In the genomic region with DNA sequence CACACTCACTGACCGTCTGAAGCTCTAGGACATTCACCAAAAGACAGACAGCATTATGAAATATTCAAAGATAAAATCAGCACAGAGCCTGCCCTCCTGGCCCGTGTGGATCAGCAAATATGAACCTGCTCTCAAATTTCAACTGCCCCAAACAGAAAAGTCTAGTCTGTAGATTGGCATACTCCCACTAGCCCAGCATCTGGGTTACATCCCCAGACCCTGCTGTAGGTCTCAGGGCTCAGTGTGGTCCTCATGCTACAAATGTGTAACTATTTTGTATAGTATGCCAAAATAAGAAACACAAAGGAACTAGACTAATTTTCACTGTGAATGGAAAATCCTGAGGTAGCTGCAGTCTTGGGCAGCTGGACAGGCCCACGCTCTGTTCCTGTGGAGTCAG, we compare ENCODE assay signal across 32 mouse cellular contexts. TPM values are rescaled to one million over a fixed set of nuclear protein-coding genes. Genes with fewer than 3 reads are reported as not detected.
"Had no signal": no experiment of that assay in that cellular context is flagged by ENCODE, and none has a peak within 500 bp of the region (broad histone marks: within the 10 kb centered on the region; RNA-seq: fewer than 3 reads in every experiment).

No protein-coding gene starts in this region.

- ATAC-seq: hindbrain, embryonic 16.5 days; hindbrain, postnatal 0 days; inflammation-experienced regulatory T-cells, adult 6 months; intestine, embryonic 15.5 days; intestine, embryonic 16.5 days; intestine, postnatal 0 days had no signal

- H3K27ac ChIP-seq: heart, adult 2 months; heart, embryonic 10.5 days; heart, embryonic 13.5 days; heart, embryonic 15.5 days; hindbrain, embryonic 10.5 days; hindbrain, embryonic 12.5 days; hindbrain, embryonic 13.5 days; hindbrain, embryonic 14.5 days; hindbrain, embryonic 15.5 days; hindbrain, postnatal 0 days; intestine, embryonic 15.5 days; kidney, postnatal 0 days; layer of hippocampus, adult 2 months; left cerebral cortex, adult 2 months had no signal

- H3K4me3 ChIP-seq: heart, adult 2 months; heart, embryonic 10.5 days; heart, embryonic 13.5 days; heart, embryonic 15.5 days; hindbrain, embryonic 10.5 days; hindbrain, embryonic 12.5 days; hindbrain, embryonic 13.5 days; hindbrain, embryonic 15.5 days; intestine, embryonic 15.5 days; layer of hippocampus, adult 2 months; left cerebral cortex, adult 2 months had no signal

- H3K9me3 ChIP-seq: heart, embryonic 10.5 days; heart, embryonic 13.5 days; heart, embryonic 15.5 days; hindbrain, embryonic 10.5 days; hindbrain, embryonic 12.5 days; hindbrain, embryonic 13.5 days; hindbrain, embryonic 15.5 days; intestine, embryonic 15.5 days had no signal

- H3K9ac ChIP-seq: heart, embryonic 13.5 days; heart, embryonic 15.5 days; hindbrain, embryonic 12.5 days; hindbrain, embryonic 13.5 days; hindbrain, embryonic 14.5 days; hindbrain, embryonic 15.5 days; intestine, embryonic 15.5 days had no signal

- DNase-seq: heart, adult 2 months; heart, postnatal 10 days; heart, postnatal 14 days; heart, postnatal 36 days; heart, postnatal 4 days; kidney, adult 11 months; kidney, adult 2 months; kidney, adult 8-10 months; kidney, adult 9 months; kidney, postnatal 10 days; kidney, postnatal 14 days; kidney, postnatal 36 days; layer of hippocampus, adult 9-11 months; layer of hippocampus, postnatal 36 days had no signal

- H3K4me1 ChIP-seq: heart, embryonic 10.5 days; heart, embryonic 13.5 days; heart, embryonic 15.5 days; hindbrain, embryonic 10.5 days; hindbrain, embryonic 12.5 days; hindbrain, embryonic 13.5 days; hindbrain, embryonic 15.5 days; intestine, embryonic 15.5 days had no signal

- H3K36me3 ChIP-seq: heart, embryonic 10.5 days; heart, embryonic 13.5 days; heart, embryonic 15.5 days; hindbrain, embryonic 10.5 days; hindbrain, embryonic 12.5 days; hindbrain, embryonic 13.5 days; hindbrain, embryonic 15.5 days; intestine, embryonic 15.5 days had no signal

- H3K27me3 ChIP-seq: heart, embryonic 15.5 days; hindbrain, embryonic 12.5 days; hindbrain, embryonic 13.5 days; hindbrain, embryonic 15.5 days; intestine, embryonic 15.5 days had no signal

- H3K4me2 ChIP-seq: heart, embryonic 11.5 days; heart, embryonic 13.5 days; heart, embryonic 15.5 days; hindbrain, embryonic 12.5 days; hindbrain, embryonic 13.5 days; hindbrain, embryonic 14.5 days; hindbrain, embryonic 15.5 days; intestine, embryonic 15.5 days had no signal

RNA-seq across cellular contexts. Expression of gene Enpep, which starts 37.0 kb away (rescaled TPM):
- polyA plus RNA-seq: inflammation-experienced regulatory T-cells, adult 6 months had no signal
